Mouse (Mus musculus) kidney, adult 18-20 months (tissue): Measurements from ENCODE around the gene Mb.
A peak's percentile ranks its signal among the peaks of the same experiment; 100 is the strongest.
"Not testable (repeated sequence)": the region's sequence is repeated elsewhere in the genome, so short reads cannot be mapped to it uniquely, and the experiment has no call there.

Experiments used
- DNase-seq: peaks from one replicate; pipeline ENCODE4 v3.0.0; 2021

The Mb gene

GRCm38 (mm10) chr15:77062746-77063145, 12.3 kb upstream of the Mb start:
- no peak for DNase-seq

- DNase-seq, result not testable (repeated sequence)
Measured at GRCm38 (mm10) chr15:77059416-77059815, 8.9 kb upstream of the Mb start.

GRCm38 (mm10) chr15:77058566-77058965, 8.1 kb upstream of the Mb start:
- DNase-seq, result no peak

- no peak for DNase-seq
Measured at GRCm38 (mm10) chr15:77056791-77057051, 6.3 kb upstream of the Mb start.

GRCm38 (mm10) chr15:77056001-77056790, 5.7 kb upstream of the Mb start:
- no peak for DNase-seq

- DNase-seq, result no peak
Measured at GRCm38 (mm10) chr15:77054611-77055175, 4.2 kb upstream of the Mb start.

GRCm38 (mm10) chr15:77053021-77053420, 2.6 kb upstream of the Mb start:
- DNase-seq, result no peak

- no peak for DNase-seq
Measured at GRCm38 (mm10) chr15:77052176-77052575, 1.7 kb upstream of the Mb start.

- DNase-seq, result peak; percentile 21
Measured at GRCm38 (mm10) chr15:77045609-77046008, 4.9 kb downstream of the Mb start.

- no peak for DNase-seq
Measured at GRCm38 (mm10) chr15:77044597-77045320, 5.7 kb downstream of the Mb start, which contains the start of gene Apol6. Apol6 (plus strand) TSS chr15:77044729.

GRCm38 (mm10) chr15:77040784-77041183, 9.7 kb downstream of the Mb start:
- DNase-seq, result no peak

- DNase-seq, result no peak
Measured at GRCm38 (mm10) chr15:77039211-77039700, 11.2 kb downstream of the Mb start.

GRCm38 (mm10) chr15:77037278-77038161, 12.9 kb downstream of the Mb start:
- DNase-seq, result peak; percentile 38

GRCm38 (mm10) chr15:77036989-77037277, 13.5 kb downstream of the Mb start:
- no peak for DNase-seq

- DNase-seq, result peak; percentile 47
Measured at GRCm38 (mm10) chr15:77036320-77036988, 14.0 kb downstream of the Mb start.

- no peak for DNase-seq
Measured at GRCm38 (mm10) chr15:77035643-77036042, 14.8 kb downstream of the Mb start.

GRCm38 (mm10) chr15:77034526-77034925, 15.9 kb downstream of the Mb start:
- no peak for DNase-seq

GRCm38 (mm10) chr15:77031271-77031670, 19.2 kb downstream of the Mb start:
- no peak for DNase-seq

GRCm38 (mm10) chr15:77029331-77029991, 21.0 kb downstream of the Mb start:
- peak; percentile 58 for DNase-seq

- no peak for DNase-seq
Measured at GRCm38 (mm10) chr15:77027675-77028074, 22.8 kb downstream of the Mb start.

GRCm38 (mm10) chr15:77027117-77027516, 23.4 kb downstream of the Mb start:
- DNase-seq, result no peak
